Mouse (Mus musculus): Measurements from ENCODE around the gene Khdc4.

GRCm38 (mm10) chr3:88677399-88677798 is 8.2 kb upstream of the Khdc4 start:
- no peak for TF ChIP-seq GABPA (IDR thresholded peaks at IDR 0.05; ENCODE audit: insufficient replicate concordance, low read depth, low read length)
- no peak for TF ChIP-seq POLR2A (IDR thresholded peaks at IDR 0.05; ENCODE audit: low read depth, low read length)
- no peak for TF ChIP-seq BHLHE40 (IDR thresholded peaks at IDR 0.05; ENCODE audit: low read depth, low read length)
- no peak for TF ChIP-seq UBTF (IDR thresholded peaks at IDR 0.05; ENCODE audit: low read depth, low read length)
- TF ChIP-seq ZKSCAN1 (IDR thresholded peaks at IDR 0.05; ENCODE audit: borderline replicate concordance, low read depth, low read length), result no peak
- TF ChIP-seq MAFK (IDR thresholded peaks at IDR 0.05; ENCODE audit: insufficient replicate concordance, low read length), result no peak
- TF ChIP-seq CTCF (conservative IDR thresholded peaks at IDR 0.05 in 1 of 2, IDR thresholded peaks at IDR 0.05 in 1 of 2; ENCODE audit: low read depth in 2 of 2, low read length in 2 of 2), result peak; percentile 36 to 93
- TF ChIP-seq EP300 (IDR thresholded peaks at IDR 0.05; ENCODE audit: low read length), result no peak

Data from CH12.LX (cell line).